Mouse (Mus musculus): Measurements from ENCODE around the gene Ift172.

Ift172 gene

DNA sequence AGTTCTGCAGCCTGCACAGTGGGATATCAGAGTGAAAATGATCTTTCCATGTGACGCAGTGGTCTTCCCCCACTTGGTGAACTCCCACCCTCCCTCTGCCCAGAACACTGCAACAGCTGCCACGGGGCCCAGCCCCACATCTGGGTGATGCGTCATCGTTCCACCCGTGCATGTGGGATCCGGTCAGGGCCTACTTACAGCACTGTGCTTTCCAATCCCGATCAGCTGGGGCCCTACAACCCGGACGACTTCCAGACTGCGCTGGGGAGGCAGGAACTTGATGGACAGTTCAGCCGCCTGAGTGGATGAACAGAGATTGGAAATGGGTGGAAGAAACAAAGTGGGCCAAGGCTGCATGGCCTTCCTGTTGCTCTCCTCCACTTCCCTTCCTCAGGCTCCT lies 33.3 kb downstream of the Ift172 start:
- ATAC-seq (ENCODE audit: low TSS enrichment) = no peak

DNA sequence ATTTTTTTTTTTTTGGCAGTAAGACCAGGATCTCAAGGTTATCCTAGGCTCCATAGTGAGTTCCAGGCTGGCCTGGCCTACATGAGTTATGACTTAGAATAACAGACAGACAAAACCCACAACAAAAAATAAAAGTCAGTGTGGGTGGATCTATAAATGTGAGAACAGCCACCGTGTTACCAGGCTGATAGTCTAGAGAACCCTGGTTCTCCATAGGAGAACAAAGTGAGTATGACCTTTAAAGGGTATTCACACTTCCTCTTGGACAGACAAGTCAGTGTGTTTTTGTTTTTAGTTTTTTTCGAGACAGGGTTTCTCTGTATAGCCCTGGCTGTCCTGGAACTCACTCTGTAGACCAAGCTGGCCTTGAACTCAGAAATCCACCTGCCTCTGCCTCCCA lies 34.9 kb downstream of the Ift172 start:
- ATAC-seq (ENCODE audit: low TSS enrichment) = no peak

DNA sequence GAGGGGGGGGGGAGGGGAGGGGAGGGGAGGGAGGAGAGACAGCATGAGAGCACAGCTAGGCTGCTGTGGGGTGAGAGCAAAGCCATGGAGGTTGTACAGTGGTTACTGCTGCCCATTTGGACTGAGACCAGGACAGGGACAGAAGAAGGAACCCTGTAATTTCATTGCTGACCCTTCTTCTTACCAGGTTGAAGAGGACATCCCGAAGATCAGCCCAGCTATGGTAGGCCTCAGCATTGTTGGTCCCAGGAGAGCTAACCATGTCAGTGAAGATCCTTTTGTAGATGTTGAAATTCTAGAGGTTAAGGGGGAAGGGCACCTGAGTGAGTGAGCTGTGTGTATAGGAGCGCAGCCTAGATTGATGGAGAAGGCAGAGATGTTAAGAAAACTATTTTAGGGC lies 35.5 kb downstream of the Ift172 start:
- ATAC-seq (ENCODE audit: low TSS enrichment) = no peak

DNA sequence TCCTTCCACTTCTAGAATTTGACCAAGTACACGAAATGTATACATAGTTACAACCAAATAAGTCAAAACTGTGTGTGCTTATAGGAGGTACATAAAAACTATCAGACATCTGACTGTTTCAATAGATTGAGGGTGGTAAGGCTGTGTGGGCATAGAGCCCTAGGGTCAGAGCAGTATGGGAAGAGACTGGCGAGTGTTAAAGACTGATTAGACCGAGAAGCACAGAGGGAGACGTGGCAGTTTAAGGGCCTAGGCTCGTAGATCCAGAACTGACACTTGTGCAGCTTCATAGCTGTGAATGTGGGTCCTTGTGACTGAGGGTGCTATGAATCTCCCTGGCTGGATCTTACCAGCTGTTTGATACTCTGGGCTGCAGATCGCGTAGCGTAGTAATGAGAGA lies 36.0 kb downstream of the Ift172 start:
- ATAC-seq (ENCODE audit: low TSS enrichment) = no peak

DNA sequence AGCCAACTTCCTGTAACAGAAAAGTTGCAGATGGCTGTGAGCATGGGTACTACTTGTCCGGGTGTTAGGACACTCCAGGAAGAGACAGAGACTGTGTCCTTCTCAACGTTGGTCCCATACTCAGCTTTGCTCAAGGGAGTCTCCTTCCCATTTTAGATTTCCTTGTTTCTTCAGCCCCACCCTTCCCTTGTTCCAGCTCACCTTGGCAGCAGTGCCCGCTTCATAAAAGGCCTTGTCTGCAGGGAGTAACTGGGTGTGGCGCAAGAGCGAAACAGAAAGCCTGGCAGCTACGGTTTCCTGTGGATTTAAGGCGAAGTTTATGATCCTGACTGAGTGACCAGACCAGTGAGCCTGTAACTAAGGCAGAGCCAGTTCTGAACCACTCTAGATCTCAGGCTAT lies 36.5 kb downstream of the Ift172 start:
- ATAC-seq (ENCODE audit: low TSS enrichment) = no peak

DNA sequence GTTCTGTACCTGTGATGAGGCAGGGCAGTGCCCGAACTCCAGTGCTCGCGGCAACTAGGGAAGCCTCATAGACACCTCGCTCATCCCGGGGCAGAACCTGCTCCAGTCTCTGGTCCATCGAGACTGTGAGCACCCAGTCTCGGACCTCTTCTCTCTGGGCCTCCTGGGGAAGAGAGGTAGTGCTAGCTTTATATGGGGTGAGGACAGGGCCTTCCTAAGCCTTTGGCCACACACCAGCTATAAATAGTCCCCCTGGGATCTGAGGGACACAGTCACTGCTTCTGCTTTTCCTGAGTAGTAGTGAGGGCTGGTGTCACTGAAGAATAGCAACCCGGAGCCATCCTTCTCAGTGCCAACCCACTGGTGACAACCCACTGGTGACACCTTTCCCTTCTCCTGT lies 37.1 kb downstream of the Ift172 start:
- ATAC-seq (ENCODE audit: low TSS enrichment) = no peak

DNA sequence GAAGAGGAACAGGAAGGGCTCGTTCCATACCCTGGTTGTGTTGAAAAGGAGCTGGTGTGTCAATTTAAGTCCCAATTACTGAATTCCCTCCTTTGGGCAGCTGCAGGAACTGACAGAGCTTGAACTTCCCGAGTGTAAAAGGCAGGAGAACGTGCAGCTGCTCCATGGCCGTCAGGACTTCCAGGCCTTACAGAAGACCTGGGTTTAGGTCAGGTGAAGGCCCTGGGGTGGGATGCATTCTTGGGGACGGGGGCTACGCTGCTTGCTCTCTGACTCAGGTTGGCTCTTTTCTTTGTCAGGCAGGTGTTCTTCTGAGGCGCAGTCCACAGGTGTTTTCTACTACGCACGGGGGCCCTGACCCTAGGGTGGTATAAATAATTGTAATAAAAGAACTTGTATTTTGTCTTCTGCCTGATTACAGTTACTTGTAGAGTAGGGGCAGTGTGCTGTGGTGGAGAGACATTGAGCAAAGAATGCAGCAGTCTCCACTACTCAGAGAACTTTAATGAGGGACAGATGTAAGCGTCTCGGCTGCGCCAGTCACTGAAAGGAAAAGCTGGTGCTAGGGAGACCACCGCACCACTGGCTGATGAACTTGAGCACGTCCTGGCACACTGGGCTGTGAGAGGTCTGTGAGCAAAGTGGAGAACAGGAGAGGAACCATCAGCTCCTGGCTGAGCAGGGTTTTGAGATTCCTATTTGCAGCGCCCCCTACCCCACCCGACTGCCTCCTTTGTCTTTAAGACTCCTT lies 37.9 kb downstream of the Ift172 start:
- no peak for ATAC-seq (ENCODE audit: low TSS enrichment)

DNA sequence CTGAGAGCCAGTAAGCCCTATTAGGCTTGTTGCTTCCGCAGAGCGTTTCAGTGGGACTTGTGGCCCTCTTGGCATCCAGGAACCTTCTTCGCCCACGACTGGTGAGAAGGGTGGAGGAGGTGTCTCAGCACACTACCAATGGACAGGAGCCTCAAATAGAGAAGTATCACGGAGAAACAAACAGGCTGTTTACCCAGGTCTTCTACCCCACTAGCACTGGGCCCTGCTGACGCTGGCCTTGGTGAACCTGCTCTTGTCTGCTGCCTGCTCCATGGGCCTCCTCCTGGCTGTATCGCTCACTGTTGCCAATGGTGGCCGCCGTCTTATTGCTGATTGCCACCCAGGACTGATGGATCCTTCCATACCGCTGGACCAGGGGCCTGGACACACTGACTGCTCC lies 38.8 kb downstream of the Ift172 start:
- peak; percentile 25; the same call in 1 of the 2 replicates for ATAC-seq (ENCODE audit: low TSS enrichment)

DNA sequence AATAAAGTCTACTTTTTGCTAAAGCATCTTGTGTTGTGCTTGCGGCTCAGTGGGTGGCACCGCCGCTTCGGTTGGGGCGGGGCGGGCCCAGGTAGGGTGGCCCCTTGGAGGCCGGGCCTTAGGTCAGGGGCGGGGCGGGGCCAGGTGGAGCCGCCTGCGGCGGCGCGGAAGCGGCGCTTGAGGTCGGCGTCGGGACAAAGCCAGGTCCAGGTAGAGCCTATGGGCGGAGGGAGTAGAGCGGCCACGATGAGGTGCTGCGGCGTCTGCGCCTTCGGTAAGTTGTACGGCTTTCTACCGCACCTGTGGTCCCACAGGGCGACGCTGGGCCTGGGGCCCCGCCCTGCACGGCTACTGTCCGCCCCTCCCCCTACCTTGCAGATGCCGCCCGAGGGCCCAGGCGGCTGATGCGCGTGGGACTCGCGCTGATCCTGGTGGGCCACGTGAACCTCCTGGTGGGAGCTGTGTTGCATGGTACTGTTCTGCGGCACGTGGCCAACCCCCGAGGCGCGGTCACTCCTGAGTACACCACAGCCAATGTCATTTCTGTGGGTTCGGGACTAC lies 39.3 kb downstream of the Ift172 start, which contains the start of gene Krtcap3:
TSS of gene Krtcap3 (plus strand) at position 151 of the 561 bp plus-strand sequence.
- peak; percentile 28 for ATAC-seq (ENCODE audit: low TSS enrichment)

DNA sequence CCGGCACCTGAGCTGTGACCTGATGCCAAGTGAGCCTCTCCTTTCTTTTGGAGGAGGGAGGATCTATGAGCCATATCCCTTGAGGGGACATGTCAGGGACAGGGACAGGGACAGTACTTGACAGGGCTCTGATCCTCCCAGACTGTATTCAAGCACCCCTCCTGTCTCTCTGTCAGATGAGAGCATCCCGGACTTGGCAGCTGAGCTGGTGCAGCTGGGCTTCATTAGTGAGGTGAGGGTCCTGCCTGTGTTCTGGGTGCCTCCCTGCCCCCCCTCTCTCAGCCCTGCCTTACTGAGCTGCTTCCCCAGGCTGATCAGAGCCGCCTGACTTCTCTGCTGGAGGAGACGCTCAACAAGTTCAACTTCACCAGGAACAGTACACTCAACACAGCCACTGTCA lies 40.2 kb downstream of the Ift172 start:
- ATAC-seq (ENCODE audit: low TSS enrichment) = no peak

DNA sequence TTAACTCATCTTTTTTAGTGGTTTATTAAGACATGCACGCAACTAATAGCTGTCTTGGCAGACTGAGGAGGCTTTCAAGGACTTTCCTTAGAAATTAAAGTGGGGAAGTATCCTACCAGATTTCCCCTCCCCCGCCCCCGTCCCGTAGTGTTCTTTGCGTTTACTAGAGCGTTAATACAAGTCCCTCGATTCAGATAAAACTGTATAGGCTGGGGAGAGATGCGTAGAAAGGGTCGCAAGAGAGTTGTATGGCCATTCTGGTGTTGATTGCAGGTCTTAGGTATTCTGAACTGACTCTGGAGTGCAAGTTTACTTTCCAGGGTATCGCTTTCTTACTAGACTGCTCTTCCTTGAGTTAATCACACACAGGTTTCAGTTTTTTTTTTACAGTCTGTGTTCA lies 48.7 kb downstream of the Ift172 start:
- ATAC-seq (ENCODE audit: low TSS enrichment) = no peak

DNA sequence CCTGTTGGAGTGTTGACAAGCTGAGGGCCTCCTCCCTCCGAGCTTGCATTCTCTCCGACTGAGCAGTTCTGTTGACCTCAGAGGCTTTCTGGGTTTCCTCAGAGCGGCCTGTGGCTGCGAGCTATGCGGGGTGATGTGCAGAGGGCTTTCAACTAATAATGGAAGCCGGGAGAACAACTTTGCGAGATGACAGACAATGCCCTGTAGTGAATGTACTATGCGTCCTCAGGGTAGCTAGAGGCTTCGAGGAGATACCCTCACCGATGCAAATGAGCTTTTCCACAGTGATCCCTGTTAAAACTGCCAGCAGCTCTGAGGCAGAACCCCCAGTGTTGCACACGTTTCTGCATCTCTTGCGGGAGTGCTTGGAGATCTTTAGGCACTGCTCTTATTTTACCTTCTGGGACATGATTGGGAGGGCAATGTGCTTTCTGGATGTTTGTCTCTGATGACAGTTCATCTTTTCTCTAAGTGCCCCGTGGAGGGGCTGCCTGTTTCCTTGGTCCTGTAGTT lies 49.3 kb downstream of the Ift172 start:
- ATAC-seq (ENCODE audit: low TSS enrichment) = peak; percentile 22

DNA sequence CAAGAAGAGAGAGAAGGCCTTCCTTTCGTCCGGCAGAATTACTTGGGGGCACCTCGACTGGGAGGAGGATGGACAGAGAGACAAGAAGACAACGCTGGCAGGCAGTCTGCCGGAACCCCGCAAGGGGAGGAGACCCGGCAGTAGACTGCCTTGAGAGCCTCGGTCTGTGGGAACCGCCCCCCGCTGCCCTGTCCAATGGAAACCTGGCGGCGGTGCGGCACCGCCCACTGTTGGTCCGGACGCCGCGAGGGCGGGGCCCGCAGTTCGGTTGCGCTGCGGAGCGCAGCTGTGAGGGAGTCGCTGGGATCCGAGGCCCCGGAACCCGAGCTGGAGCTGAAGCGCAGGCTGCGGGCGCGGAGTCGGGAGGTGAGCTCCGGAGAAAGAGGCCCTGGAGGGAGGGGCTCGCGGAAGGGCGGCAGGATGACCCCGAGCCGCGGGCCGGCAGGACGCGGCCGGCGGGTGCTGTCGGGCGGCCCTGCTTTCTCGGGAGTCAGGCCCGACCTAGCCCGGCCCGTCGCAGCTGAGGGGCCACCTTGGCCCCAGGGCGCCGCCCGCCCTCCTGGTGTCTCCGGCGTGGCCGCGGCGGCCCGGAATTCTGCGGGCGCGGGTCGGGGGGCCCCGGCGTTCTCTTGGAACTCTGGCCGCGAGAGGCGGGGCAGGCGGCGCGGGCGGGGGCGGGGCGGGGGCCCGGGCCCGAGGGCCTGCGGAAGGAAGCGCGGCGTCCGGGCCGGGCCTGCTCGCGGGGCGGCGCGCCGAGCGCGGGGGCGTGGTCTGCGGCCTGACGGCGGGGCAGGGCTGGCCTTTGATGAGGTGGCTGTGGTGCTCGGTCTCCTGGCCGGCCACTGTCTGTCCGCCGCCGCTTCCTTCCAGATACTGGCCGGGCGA lies 50.0 kb downstream of the Ift172 start, which contains the start of the genes Nrbp1 and Gm9970:
TSS of gene Nrbp1 (plus strand) at position 228 of the 885 bp plus-strand sequence.
TSS of gene Gm9970 (minus strand) at position 596 of the 885 bp plus-strand sequence.
- peak; percentile 97 for ATAC-seq (ENCODE audit: low TSS enrichment)

DNA sequence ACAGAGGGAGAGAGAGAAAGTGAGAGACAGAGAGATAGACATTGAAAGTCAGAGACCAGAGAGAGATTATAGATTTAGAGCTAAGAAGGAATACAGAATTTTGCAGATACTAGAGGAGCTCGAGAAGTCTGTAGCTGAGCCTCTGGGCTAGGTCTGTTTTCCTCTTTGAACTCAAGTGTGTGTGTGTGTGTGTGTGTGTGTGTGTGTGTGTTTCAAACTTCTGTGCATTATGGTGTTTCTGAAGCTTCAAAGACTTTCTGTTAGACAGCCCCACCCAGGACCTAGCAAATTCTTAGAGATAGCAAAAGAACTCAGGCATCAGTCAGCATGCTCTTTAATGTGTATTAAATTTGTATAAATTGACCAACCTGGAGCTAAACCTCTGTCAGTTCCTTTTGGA lies 64.3 kb downstream of the Ift172 start:
- ATAC-seq (ENCODE audit: low TSS enrichment) = no peak

DNA sequence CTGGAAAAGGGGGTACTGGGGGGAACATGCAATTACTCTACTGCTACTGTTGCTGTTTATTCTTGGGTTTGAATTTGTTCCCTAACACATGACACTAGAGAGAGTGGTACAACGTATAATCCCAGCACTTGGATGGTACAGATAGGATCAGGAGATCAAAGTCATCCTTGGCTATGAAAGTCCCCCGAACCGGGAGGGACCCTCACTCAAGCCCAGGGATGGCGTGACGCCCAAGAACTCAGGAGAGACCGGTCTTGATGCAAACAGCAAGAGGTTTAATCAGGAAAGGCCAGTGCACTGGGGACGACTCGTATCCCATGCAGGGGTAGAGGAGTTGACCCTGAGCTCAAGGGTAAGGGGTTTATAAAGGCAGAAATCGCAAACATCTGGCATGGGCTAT lies 68.2 kb downstream of the Ift172 start:
- ATAC-seq (ENCODE audit: low TSS enrichment) = no peak

DNA sequence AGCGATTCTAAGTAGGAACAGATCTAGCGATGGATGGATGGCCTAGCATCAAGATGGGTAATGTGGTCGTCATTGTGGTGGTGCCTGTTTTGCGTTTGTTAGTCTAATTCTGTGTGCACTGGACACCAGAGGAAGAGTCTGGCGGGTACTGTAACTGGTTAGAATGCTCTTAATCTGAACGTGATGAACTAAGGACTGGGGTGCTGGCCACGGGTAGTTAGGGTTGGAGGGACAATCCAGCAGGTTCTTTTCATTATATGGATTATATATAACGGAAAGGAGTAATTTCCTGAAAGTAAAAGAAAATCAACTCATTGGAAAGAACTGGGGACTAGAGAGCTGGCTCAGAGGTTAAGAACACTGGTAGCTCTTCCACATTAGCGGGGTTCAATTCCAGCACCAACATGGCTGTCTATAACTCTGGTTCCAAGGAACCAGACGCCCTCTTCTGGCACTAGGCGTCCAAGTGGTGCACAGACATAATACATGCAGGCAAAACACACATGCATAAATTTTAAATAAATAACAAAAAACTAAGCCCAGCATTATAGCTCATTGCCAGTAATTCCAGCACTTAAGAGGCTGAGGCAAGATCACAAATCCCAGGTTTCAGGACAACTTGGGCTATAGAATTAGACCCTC lies 69.5 kb downstream of the Ift172 start:
- peak; percentile 6; the same call in 1 of the 2 replicates for ATAC-seq (ENCODE audit: low TSS enrichment)

DNA sequence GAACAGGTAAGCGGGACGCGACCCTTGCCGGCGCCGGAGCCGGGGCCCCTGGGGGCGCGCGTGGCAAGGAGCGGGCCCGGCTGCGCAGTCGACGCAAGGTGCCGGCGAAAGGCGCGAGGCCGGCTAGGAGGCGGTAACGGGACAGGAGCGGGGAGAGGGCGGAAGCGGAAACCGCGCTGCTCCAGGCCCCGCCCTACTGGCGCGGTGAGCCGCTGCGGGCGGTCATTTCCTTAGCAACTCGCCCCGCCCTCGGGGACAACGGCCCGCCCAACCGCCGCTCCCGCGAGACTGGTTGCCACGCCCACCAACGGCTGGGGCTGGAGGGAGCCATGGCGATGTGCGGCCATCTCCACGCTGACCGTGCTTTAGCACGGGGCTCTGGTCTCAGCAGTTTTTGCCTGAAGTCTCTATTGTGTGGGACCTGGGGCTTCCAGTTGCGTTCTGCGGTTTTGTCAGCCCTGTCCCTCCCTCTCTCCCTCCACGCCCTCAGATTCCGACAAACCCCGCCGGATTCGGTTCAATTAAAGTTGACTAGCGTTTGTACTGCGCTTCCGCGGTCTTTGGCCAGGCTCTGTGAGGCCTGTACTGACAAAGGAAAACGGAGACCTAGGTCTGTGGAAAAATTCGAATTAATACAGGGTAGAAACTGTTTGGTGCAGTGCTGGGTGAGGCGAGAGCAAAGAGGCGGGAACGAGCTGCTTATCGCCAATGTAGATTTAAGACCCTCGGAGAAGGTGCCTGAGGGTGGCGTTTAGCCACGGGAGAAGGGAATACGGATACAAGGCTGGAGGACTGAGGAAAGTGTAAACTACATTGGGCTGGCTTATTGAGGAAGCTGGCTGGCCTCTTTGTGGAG lies 70.2 kb downstream of the Ift172 start, which contains the start of gene Ppm1g:
TSS of gene Ppm1g (minus strand) at position 240 of the 856 bp plus-strand sequence.
- ATAC-seq (ENCODE audit: low TSS enrichment) = peak; percentile 90

DNA sequence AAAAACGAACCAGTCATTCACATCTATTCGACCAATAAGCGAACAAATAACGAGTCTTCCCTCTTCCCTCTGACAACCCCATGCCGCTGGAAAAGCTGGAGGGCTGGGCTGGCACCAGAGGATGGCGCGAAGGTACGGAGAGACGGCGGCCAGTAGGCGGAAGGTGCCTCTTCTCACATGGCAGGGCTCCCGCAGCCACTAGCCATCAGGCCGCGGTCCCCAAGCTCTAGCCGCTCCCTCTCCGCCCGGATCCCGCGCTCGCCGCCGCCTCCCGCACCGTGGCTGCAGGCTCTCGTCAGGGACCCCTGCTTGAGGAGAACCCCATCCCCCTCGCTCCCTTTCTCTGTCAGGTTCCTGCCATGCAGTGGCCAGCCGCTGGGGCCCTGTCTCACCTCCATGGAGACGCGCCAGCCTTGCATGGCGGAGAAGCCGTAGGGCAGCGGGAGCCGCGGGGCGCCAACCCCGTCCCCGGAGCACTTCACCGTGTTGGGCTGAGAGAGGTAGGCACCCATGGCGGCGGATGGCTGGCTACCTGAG lies 70.9 kb downstream of the Ift172 start:
- ATAC-seq (ENCODE audit: low TSS enrichment) = peak; percentile 53

DNA sequence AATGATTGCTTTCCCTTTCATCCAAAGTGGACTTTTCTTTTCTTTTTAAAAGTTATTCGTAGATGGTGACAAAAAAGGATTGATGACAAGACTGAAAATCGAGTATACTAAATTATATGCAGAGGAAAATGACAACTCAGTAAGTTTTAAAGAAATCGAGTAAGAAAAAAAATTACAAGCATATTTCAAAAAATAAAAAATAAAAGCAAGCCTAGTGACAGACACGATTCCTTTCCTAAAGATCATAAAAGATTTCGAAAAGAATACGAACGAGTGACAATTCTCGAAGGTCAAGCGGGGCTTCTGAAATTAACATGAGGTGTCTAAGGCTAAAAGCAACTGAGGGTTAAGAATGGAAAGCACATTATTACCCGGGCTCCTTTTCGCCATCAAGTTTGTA lies 71.4 kb downstream of the Ift172 start:
- no peak for ATAC-seq (ENCODE audit: low TSS enrichment)

DNA sequence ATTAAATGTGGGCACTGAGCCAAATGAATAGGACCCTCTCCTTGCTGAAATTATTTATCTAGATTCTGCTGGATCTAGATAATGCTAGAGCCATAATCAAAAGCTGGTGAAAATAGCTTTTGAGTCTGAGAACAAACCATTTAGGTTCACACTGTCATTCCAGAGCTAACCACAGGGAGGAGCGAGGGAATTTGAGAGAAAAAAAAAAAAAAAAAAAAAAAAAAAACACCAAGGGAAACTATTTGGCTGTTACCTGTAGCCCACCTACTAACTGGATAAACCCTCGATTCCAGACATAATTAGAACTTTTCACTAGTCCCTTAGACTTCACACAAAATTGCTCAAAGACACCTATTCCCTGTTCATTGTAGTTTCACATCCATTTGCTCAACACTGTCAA lies 71.8 kb downstream of the Ift172 start:
- no peak for ATAC-seq (ENCODE audit: low TSS enrichment)

All from frontal cortex, adult (tissue).